In the genomic region with DNA sequence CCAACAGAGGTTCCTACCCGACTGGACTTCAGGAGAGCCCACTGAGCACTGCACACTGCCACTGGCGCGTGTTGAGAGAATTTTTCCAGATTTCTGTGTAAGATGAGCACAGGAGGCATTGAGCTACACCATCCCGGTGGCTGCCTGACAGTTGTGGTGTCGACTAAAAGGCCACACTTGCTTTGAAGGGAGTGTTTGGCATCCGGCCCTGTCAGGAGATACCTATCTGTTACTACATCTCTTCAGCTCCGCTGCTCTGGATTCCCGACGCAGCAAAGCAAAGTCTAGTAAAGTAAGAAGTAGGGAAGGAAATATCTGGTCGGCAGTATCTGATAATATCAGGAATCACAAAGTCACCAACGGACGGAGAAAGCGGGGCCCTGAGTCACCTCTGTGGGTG, we compare ENCODE assay signal across 25 mouse cellular contexts. TPM values are rescaled to one million over a fixed set of nuclear protein-coding genes. Genes with fewer than 3 reads are reported as not detected.
"Had no signal": no experiment of that assay in that cellular context is flagged by ENCODE, and none has a peak within 500 bp of the region (broad histone marks: within the 10 kb centered on the region; RNA-seq: fewer than 3 reads in every experiment).

No protein-coding gene starts in this region.

- H3K9ac ChIP-seq: heart, embryonic 12.5 days; hindbrain, embryonic 13.5 days; hindbrain, embryonic 15.5 days; kidney, embryonic 15.5 days; limb, embryonic 12.5 days; liver, embryonic 13.5 days had no signal

- H3K9me3 ChIP-seq: heart, embryonic 10.5 days; heart, embryonic 12.5 days; hindbrain, embryonic 13.5 days; hindbrain, embryonic 15.5 days; kidney, embryonic 15.5 days; limb, embryonic 10.5 days; limb, embryonic 12.5 days; liver, embryonic 13.5 days had no signal

- H3K27me3 ChIP-seq: heart, embryonic 12.5 days; hindbrain, embryonic 13.5 days; hindbrain, embryonic 15.5 days; kidney, embryonic 15.5 days; limb, embryonic 12.5 days; liver, embryonic 13.5 days had no signal

- H3K4me3 ChIP-seq: heart, embryonic 10.5 days; heart, embryonic 12.5 days; hindbrain, embryonic 13.5 days; hindbrain, embryonic 15.5 days; kidney, embryonic 15.5 days; limb, embryonic 10.5 days; limb, embryonic 12.5 days; liver, embryonic 13.5 days had no signal

- DNase-seq: gastrocnemius, postnatal 10 days; gastrocnemius, postnatal 25 days; heart, adult 18-20 months; heart, postnatal 14 days; heart, postnatal 36 days; kidney, adult 11 months; kidney, adult 2 months; kidney, adult 9 months; kidney, postnatal 14 days; kidney, postnatal 36 days; layer of hippocampus, adult 9-11 months; layer of hippocampus, postnatal 36 days; liver; liver, embryonic 13.5 days had no signal

- H3K27ac ChIP-seq: heart, embryonic 10.5 days; hindbrain, embryonic 13.5 days; hindbrain, embryonic 15.5 days; hindbrain, postnatal 0 days; kidney, embryonic 15.5 days; kidney, postnatal 0 days; limb, embryonic 10.5 days; limb, embryonic 12.5 days; liver, embryonic 13.5 days had no signal

RNA-seq across cellular contexts. Expression of gene Ak7, which starts 16.3 kb away (rescaled TPM):
- total RNA-seq: gastrocnemius, postnatal 10 days; gastrocnemius, postnatal 25 days; heart, adult 8-10 months; heart, postnatal 36 days; hematopoietic stem cell, adult 5-6 weeks had no signal
